Mouse (Mus musculus): ENCODE measurements at regions not wholly inside any gene's neighbourhood (a gene's known extent, or its start where the extent isn't known, plus 50 kb on each side); places are given as distances from the start of the nearest gene placed in this dataset.

DNA sequence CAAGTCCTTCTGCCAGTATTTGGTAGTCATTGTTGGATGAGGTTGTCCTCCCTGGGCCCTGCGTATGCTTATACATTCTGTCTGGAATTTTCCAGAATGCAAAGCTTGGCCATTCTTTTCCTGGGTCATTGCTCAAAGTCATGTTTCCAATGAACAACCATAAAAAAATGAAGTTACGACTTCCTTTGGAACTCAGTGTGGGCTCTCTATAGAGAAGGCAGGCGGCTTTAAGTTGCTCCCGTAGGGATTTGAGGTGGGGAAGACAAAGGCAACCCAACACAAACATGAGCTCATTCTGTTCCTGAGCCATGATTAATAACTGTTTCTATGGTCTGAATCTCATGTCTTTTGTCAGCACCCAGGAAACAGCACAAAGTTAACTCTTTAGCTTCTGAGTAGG, 204.3 kb downstream of the Hhipl2 start:
- DNase-seq (ENCODE audit: low spot score in 2 of 2), result no peak

GRCm38 (mm10) chr1:183624266-183624665, 206.3 kb downstream of the Hhipl2 start:
- no peak for DNase-seq (ENCODE audit: low spot score in 2 of 2)

GRCm38 (mm10) chr1:183633810-183634209, 215.8 kb downstream of the Hhipl2 start:
- no peak for DNase-seq (ENCODE audit: low spot score in 2 of 2)

DNA sequence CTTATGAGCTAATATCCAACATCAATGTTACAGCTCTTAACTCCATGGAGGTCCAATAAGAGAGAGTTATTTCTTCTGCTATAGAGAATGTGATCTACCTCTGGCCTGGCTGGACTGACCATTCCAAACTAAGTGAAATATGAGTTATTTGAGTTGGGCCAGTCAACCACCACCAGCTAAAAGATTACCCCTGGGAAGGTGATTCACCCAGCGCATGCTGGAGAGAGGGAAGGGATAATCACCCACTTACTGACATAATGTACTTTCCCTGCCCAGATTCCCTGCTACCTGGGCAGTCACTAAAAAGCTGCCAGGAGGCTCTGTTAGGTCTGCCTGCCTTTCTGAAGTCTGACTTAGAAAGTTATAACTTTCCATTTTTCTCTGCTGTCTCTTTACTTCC, 216.8 kb downstream of the Hhipl2 start:
- DNase-seq (ENCODE audit: low spot score in 2 of 2), result no peak

DNA sequence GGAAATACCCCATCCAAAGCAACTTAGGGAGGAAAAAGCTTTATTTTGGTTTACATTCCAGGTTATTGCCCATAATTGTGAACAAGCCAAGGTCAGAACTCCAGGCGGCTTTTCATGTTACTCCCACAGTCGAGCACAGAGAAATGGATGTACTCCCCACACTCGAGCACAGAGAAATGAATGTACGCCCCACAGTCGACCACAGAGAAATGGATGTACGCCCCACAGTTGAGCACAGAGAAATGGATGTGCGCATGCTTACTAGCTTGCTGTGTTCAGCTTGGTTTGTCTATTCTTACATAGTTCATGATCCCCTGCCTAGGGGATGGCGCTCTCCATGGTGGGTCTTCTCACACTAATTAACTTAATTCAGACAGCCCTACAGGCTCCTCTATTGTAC, 219.2 kb downstream of the Hhipl2 start:
- DNase-seq (ENCODE audit: low spot score in 2 of 2), result no peak

- no peak for DNase-seq (ENCODE audit: low spot score in 2 of 2)
Measured at GRCm38 (mm10) chr1:183639332-183639731, 221.3 kb downstream of the Hhipl2 start.

DNA sequence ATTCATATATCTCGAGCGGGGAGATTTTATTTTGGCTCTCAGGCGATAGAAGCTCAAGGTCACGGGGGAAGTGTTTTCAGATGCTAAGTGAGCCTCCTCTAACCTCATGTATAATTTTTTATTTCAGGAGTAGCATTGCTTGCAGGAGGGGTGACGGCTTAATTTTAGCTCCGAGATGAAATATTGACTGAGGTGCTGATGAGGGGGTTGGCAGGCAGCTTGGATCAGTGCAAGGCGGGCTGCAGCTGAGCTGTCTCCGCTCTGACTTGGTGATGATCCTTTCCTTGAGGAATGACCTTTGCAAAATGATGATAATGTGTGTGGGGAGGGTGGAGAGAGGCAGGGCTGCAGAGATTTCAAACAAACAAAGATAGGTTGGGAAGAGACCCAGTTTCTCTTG, 222.6 kb downstream of the Hhipl2 start:
- no peak for DNase-seq (ENCODE audit: low spot score in 2 of 2)

- no peak for DNase-seq (ENCODE audit: low spot score in 2 of 2)
Measured at GRCm38 (mm10) chr1:183644001-183644400, 226.0 kb downstream of the Hhipl2 start.

GRCm38 (mm10) chr1:183653878-183654277, 235.9 kb downstream of the Hhipl2 start:
- no peak for DNase-seq (ENCODE audit: low spot score in 2 of 2)

DNA sequence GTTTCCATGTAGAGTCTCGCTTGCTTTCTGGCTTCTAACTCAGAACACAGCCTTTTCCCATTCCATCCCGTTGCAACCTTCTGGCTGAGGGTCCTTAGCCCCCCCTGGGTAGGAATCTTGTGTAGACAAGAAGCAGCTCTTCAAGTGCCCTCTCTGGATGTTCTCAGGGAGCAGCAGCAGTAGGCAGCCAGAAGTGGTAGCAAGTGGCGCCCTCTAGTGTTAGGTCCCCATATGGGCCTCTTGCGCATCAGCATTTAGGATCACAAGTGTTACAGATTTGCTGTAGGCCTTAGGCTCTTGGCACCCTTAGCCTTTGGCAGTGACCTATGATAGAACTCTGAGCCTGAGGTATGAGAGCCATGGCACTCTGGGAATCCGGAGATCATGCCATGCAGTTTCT, 239.0 kb downstream of the Hhipl2 start:
- peak in 1 of 2 experiments; percentile 55 for DNase-seq (ENCODE audit: low spot score in 2 of 2)

DNA sequence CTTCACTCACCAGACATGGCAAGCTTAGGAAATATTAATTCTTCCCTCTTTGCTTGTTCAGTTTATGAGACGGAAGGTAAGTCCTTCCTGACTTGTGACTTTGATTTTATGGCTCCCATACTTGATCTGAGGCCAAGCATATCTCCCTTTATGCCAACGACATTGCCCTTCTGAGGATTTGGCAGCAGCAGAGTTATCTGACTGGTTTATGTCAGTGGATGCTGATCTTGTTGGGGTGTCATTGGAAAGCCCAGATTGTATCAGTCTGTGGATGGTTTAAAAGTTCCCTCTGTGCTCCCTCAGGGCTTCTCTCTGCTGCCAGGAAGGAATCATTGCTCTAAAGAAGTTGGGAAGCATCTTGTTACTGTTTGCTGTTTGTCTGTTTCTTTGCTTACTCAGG, 242.5 kb downstream of the Hhipl2 start:
- DNase-seq (ENCODE audit: low spot score in 2 of 2), result no peak

DNA sequence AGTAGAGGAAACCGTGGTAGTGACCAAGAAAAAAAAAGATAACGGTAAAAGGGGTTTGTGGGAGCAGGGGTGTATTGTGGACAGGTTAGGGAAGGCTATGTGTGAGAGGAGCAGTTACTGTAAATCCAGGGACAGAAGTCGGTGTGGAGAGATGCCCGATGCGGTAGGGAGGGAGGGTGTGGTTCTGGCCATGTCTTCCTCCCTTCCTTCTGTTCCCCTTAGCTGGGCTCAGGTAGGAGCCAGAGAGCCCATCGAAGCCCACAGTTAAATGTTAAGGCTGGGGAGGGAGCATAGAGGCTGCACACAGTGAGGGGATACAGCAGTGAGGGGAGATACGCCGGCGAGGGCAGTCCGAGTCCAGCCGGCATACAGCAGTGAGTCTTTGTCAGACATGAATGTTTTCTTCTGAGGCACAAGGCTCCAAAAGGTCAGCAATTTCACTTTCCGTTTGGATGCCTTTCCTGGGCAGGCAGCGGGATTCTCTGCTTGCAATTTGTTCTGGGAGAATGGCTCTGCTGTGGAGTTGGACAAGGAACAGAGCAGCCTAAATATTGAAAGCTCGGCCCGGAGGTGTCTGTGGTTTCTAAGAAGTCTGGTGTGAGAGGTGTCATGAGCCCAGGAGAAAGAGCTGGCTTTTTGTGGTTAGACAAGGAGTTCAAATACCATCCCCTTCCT, 244.5 kb downstream of the Hhipl2 start:
- DNase-seq (ENCODE audit: low spot score in 2 of 2), result no peak

DNA sequence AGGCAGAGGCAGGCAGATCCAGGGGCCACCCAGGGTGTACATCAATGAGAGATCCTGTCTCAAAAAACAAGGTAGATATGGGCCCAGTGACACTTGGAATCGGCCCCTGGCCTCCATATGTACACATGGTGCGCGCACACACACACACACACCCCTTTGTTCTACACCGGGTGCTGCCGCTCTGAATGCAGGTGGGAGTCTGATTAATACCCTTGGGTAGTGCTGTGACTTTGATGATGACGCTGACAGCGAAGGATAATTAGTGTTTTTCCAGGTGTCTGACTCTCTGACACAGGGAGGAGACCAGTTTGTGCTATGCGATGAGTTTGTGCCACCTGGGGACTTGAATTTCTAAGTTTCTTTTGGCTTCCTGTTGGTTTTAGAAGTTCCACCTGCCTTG, 251.3 kb downstream of the Hhipl2 start:
- no peak for DNase-seq (ENCODE audit: low spot score in 2 of 2)

DNA sequence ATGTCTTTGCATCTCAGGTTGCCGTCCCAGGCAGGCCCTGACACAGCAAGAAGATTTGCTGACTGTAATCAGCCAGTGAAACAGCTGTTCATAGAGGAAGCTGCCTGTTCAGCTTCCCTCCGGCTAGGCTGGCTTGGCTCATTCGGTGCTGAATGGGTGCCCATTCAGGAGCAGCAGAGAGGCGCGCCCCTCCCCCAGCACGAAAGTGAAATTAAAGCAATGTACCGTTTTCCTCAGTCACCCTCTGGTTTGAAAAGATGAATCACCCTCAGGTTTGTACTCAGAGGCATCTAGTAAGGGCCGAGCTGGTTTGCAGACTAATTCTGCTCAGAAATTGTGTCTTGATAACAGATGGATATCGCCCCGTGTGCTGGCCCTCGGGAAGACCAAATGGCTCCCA, 251.7 kb downstream of the Hhipl2 start:
- DNase-seq (ENCODE audit: low spot score in 2 of 2), result peak; percentile 8 to 28

- DNase-seq (ENCODE audit: low spot score in 2 of 2), result no peak
Measured at GRCm38 (mm10) chr1:183670542-183670941, 252.5 kb downstream of the Hhipl2 start.

- DNase-seq (ENCODE audit: low spot score in 2 of 2), result no peak
Measured at GRCm38 (mm10) chr1:183671541-183671940, 253.5 kb downstream of the Hhipl2 start.

GRCm38 (mm10) chr1:183672521-183672920, 254.5 kb downstream of the Hhipl2 start:
- DNase-seq (ENCODE audit: low spot score in 2 of 2), result no peak

DNA sequence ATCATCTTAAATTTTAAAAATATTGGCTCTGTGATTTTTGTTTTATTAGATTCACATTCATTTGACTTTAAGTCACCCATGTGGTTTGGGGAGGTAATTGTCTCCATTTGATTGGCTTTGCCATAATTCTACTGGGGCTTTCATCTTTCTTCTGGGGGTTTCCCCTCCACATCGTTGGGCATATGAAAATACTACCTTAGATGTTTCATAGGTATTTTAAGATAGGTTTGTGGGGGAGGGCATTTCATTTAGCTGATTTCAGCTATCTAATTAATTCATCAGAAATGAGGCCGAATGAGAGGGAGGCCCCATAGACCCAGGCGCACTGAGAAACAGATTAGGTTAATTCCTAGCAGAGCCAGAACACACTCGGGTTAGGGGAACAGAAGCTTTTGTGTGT, 259.6 kb downstream of the Hhipl2 start:
- DNase-seq (ENCODE audit: low spot score in 2 of 2), result no peak

- peak in 1 of 2 experiments; percentile 32 for DNase-seq (ENCODE audit: low spot score in 2 of 2)
Measured at GRCm38 (mm10) chr1:183679949-183680348, 261.9 kb downstream of the Hhipl2 start.

- DNase-seq (ENCODE audit: low spot score in 2 of 2), result no peak
Measured at GRCm38 (mm10) chr1:183686056-183686455, 268.0 kb downstream of the Hhipl2 start.

DNA sequence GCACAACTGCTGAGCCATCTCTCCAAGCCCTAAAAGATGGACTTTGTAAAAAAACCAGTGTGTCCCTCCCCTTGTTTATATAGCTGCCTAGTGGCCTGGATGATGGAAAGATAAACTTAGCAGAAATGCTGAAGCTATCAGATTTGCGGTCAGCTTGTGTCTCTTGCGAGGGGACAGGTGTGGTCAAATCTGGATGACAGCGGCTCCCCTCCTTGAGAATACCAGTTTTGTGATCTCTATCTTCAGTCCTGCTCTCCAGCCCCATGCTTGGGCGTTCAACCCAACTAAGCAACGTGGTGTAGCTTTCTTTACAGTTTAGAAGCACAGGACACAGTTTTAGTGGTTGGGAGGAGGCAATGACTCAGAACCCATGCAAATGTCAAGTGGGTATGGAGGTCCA, 274.7 kb downstream of the Hhipl2 start:
- DNase-seq (ENCODE audit: low spot score in 2 of 2), result no peak

DNA sequence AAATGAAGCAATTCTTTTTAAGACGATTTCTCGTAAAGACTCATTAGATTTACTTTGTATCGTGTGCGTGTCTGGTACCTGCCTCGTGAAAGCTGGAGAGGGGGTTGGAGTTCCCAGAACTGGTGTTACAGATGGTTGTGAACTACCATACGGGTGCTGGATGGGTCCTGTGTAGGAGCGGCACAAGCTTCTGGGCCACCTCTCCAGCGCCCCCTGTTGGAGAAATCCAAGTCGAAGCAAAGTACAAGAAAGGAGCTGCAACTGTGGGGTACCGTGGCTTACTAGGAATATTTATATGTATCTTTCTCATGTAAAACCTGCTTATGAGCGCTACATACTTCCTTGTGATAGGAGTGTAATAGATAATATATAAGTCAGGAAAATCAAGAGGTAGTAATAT, 281.3 kb downstream of the Hhipl2 start:
- DNase-seq (ENCODE audit: low spot score in 2 of 2), result no peak

DNA sequence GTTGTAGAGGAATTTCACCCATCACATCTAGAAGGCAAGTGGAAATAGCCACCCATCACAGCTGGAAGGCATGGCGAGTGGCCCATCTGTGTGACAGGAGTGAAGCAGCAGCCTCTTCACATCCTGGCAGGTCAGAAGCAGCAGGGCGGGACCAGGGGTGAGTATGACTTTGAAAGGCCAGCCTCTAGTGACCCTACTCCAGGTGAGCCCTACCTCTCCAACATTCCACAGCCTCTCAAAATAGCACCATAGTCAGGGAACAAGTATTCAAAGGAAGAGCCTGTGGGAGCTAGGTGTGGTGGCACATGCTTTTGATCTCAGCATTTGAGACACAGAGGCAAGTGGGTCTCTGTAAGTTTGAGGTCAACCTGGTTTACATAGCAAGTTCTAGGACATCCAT, 284.9 kb downstream of the Hhipl2 start:
- no peak for DNase-seq (ENCODE audit: low spot score in 2 of 2)

DNA sequence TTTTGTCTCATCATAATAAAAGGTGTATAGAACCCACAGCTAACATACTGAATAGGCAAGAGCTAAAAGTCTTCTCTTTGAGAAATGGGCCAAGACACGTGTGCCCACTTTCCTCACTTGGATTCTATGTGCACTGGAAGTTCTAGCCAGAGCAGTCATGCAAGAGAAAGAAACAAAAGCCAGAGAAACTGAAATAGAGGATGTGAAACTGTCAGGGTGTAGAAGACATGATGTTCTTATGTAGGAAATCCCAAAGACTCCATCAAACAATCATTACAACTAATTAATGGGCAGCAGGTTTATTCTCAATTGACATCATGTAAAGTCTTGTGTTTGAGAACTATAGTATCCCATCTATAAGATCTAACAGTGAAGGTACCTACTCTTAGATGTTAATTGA, 294.9 kb downstream of the Hhipl2 start:
- no peak for DNase-seq (ENCODE audit: low spot score in 2 of 2)
